Mouse (Mus musculus): Measurements from ENCODE around the gene Atf7. TPM values are rescaled to one million over a fixed set of nuclear protein-coding genes. Genes with fewer than 3 reads are reported as not detected.

The Atf7 gene
- polyA plus RNA-seq, 1 experiment from 2014 or later, result 24.9 TPM

GRCm38 (mm10) chr15:102624291-102624969 lies 834 bp downstream of the Atf7 start:
- H3K9me3 ChIP-seq (replicated peaks; ENCODE audit: low read length), result no peaks in the 10 kb centered on the region
- ATAC-seq (replicated peaks; ENCODE audit: low FRiP score, low read depth), result no peak
- under 1% methylated on average over 17 of the region's 17 CpGs for whole genome bisulfite sequencing
- no peaks in the 10 kb centered on the region for H3K27me3 ChIP-seq (ENCODE audit: insufficient read depth, low read length)
- peak overlapping the region; percentile 87 for H3K9ac ChIP-seq (ENCODE audit: low read depth, low read length)
- DNase-seq (ENCODE audit: low spot score), result no peak
- H3K4me2 ChIP-seq (ENCODE audit: low read length), result peak overlapping the region; percentile 70
- peak overlapping the region; percentile 100 for H3K27ac ChIP-seq
- peak overlapping the region; percentile 53 for H3K4me3 ChIP-seq (replicated peaks; ENCODE audit: low read depth, low read length)
- peaks cover 15% of the 10 kb centered on the region for H3K4me1 ChIP-seq (replicated peaks; ENCODE audit: insufficient read depth, low read length)
- 0 out of 2 replicates have a peak, but pooled peaks cover 1% of the 10 kb centered on the region for H3K36me3 ChIP-seq (ENCODE audit: insufficient read depth, low read length)
- TF ChIP-seq CTCF (IDR thresholded peaks at IDR 0.05; ENCODE audit: low read depth), result no peak

GRCm38 (mm10) chr15:102623121-102623520 lies 2.1 kb downstream of the Atf7 start:
- no peak overlapping the region for H3K27ac ChIP-seq
- peaks cover 15% of the 10 kb centered on the region for H3K4me1 ChIP-seq (replicated peaks; ENCODE audit: insufficient read depth, low read length)
- peak overlapping the region; percentile 70 for H3K4me2 ChIP-seq (ENCODE audit: low read length)
- ATAC-seq (replicated peaks; ENCODE audit: low FRiP score, low read depth), result no peak
- H3K9me3 ChIP-seq (replicated peaks; ENCODE audit: low read length), result no peaks in the 10 kb centered on the region
- no peak overlapping the region for H3K9ac ChIP-seq (ENCODE audit: low read depth, low read length)
- 71% methylated on average over 3 of the region's 3 CpGs for WGBS
- no peak overlapping the region for H3K4me3 ChIP-seq (replicated peaks; ENCODE audit: low read depth, low read length)
- TF ChIP-seq CTCF (IDR thresholded peaks at IDR 0.05; ENCODE audit: low read depth), result no peak
- 0 out of 2 replicates have a peak, but pooled peaks cover 3% of the 10 kb centered on the region for H3K36me3 ChIP-seq (ENCODE audit: insufficient read depth, low read length)
- no peaks in the 10 kb centered on the region for H3K27me3 ChIP-seq (ENCODE audit: insufficient read depth, low read length)
- no peak for DNase-seq (ENCODE audit: low spot score)

GRCm38 (mm10) chr15:102622536-102622935 lies 2.7 kb downstream of the Atf7 start:
- DNase-seq (ENCODE audit: low spot score), result no peak

GRCm38 (mm10) chr15:102620765-102621164 lies 4.5 kb downstream of the Atf7 start:
- ATAC-seq (replicated peaks; ENCODE audit: low FRiP score, low read depth), result no peak
- no peaks in the 10 kb centered on the region for H3K9me3 ChIP-seq (replicated peaks; ENCODE audit: low read length)
- TF ChIP-seq CTCF (IDR thresholded peaks at IDR 0.05; ENCODE audit: low read depth), result no peak; the same call in 1 of the 2 replicates
- no peak for DNase-seq (ENCODE audit: low spot score)
- H3K27me3 ChIP-seq (ENCODE audit: insufficient read depth, low read length), result no peaks in the 10 kb centered on the region
- 0 out of 2 replicates have a peak, but pooled peaks cover 3% of the 10 kb centered on the region for H3K36me3 ChIP-seq (ENCODE audit: insufficient read depth, low read length)
- peaks cover 15% of the 10 kb centered on the region for H3K4me1 ChIP-seq (replicated peaks; ENCODE audit: insufficient read depth, low read length)
- no peak overlapping the region for H3K4me2 ChIP-seq (ENCODE audit: low read length)
- 91% methylated on average over 1 of the region's 1 CpGs for WGBS
- H3K4me3 ChIP-seq (replicated peaks; ENCODE audit: low read depth, low read length), result no peak overlapping the region
- no peak overlapping the region for H3K9ac ChIP-seq (ENCODE audit: low read depth, low read length)
- H3K27ac ChIP-seq, result no peak overlapping the region

More at GRCm38 (mm10) chr15:102622536-102622935, 2.7 kb downstream of the Atf7 start:
- H3K4me1 ChIP-seq (replicated peaks; ENCODE audit: insufficient read depth, low read length), result peaks cover 15% of the 10 kb centered on the region
- no peak overlapping the region for H3K9ac ChIP-seq (ENCODE audit: low read depth, low read length)
- 0 out of 2 replicates have a peak, but pooled peaks cover 3% of the 10 kb centered on the region for H3K36me3 ChIP-seq (ENCODE audit: insufficient read depth, low read length)
- H3K4me3 ChIP-seq (replicated peaks; ENCODE audit: low read depth, low read length), result no peak overlapping the region
- no peak for TF ChIP-seq CTCF (IDR thresholded peaks at IDR 0.05; ENCODE audit: low read depth)
- H3K27me3 ChIP-seq (ENCODE audit: insufficient read depth, low read length), result no peaks in the 10 kb centered on the region
- no peak overlapping the region for H3K27ac ChIP-seq
- peak overlapping the region; percentile 70; the same call in 1 of the 2 replicates for H3K4me2 ChIP-seq (ENCODE audit: low read length)
- no peaks in the 10 kb centered on the region for H3K9me3 ChIP-seq (replicated peaks; ENCODE audit: low read length)
- ATAC-seq (replicated peaks; ENCODE audit: low FRiP score, low read depth), result no peak

GRCm38 (mm10) chr15:102619486-102619885 lies 5.8 kb downstream of the Atf7 start:
- no peaks in the 10 kb centered on the region for H3K9me3 ChIP-seq (replicated peaks; ENCODE audit: low read length)
- ATAC-seq (replicated peaks; ENCODE audit: low FRiP score, low read depth), result no peak
- TF ChIP-seq CTCF (IDR thresholded peaks at IDR 0.05; ENCODE audit: low read depth), result no peak
- peaks cover 15% of the 10 kb centered on the region for H3K4me1 ChIP-seq (replicated peaks; ENCODE audit: insufficient read depth, low read length)
- no peaks in the 10 kb centered on the region for H3K27me3 ChIP-seq (ENCODE audit: insufficient read depth, low read length)
- no peak overlapping the region for H3K27ac ChIP-seq
- 97% methylated on average over 5 of the region's 5 CpGs for WGBS
- H3K4me3 ChIP-seq (replicated peaks; ENCODE audit: low read depth, low read length), result no peak overlapping the region
- no peak overlapping the region for H3K4me2 ChIP-seq (ENCODE audit: low read length)
- H3K36me3 ChIP-seq (ENCODE audit: insufficient read depth, low read length), result 0 out of 2 replicates have a peak, but pooled peaks cover 3% of the 10 kb centered on the region
- no peak for DNase-seq (ENCODE audit: low spot score)
- H3K9ac ChIP-seq (ENCODE audit: low read depth, low read length), result no peak overlapping the region

GRCm38 (mm10) chr15:102617654-102618053 lies 7.6 kb downstream of the Atf7 start:
- DNase-seq (ENCODE audit: low spot score) (no peak), ATAC-seq (replicated peaks; ENCODE audit: low FRiP score, low read depth) (no peak)
- WGBS, result 86% methylated on average over 1 of the region's 1 CpGs
- TF ChIP-seq CTCF (IDR thresholded peaks at IDR 0.05; ENCODE audit: low read depth), result no peak
- Histone ChIP-seq H3K9me3 (replicated peaks; ENCODE audit: low read length) (no peaks in the 10 kb centered on the region), H3K4me3 (replicated peaks; ENCODE audit: low read depth, low read length) (no peak overlapping the region), H3K36me3 (ENCODE audit: insufficient read depth, low read length) (0 out of 2 replicates have a peak, but pooled peaks cover 3% of the 10 kb centered on the region), H3K27me3 (ENCODE audit: insufficient read depth, low read length) (no peaks in the 10 kb centered on the region), H3K4me2 (ENCODE audit: low read length) (no peak overlapping the region), H3K4me1 (replicated peaks; ENCODE audit: insufficient read depth, low read length) (peaks cover 4% of the 10 kb centered on the region; the same call in 1 of the 2 replicates), H3K9ac (ENCODE audit: low read depth, low read length) (no peak overlapping the region), H3K27ac (no peak overlapping the region)

Data from kidney, postnatal 0 days (tissue).